Mouse (Mus musculus): ENCODE results near the gene Fcgrt. TPM values are rescaled to one million over a fixed set of nuclear protein-coding genes. Genes with fewer than 3 reads are reported as not detected.
"Not testable (repeated sequence)": the region's sequence is repeated elsewhere in the genome, so short reads cannot be mapped to it uniquely, and the experiment has no call there.

Fcgrt gene
- 334 and 458 TPM in 2 replicates for polyA plus RNA-seq (2015; fragmentation: Nextera tagmentation; extraction: Ambion mirVana)

DNA sequence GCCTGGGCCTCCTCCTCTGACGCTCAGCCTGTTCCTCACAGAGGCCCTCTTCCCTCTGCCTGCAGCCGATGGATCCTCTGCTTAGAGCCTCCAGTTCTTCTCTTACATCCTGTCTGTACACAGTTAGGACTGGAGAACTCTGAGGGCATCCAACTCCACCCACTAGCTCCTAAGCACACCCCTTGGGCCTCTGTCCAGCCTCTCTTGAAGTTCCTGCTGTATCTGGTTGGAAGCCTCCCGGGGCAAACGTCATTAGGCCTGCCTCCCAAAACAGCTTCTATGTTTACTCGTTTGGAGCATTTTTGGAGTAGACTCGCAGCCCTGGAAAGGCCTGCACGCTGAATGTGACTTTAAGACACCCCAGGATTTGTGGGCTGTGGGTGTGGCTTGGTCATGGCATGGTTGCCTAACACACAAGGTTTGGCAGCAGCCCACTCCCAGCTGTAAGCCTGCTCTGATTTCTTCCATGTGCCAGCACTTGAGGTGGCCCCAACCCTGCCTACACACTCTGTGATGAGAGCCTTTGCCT is at the start of gene Fcgrt:
Gene Fcgrt, minus strand, starts transcription at position 200 of the 529 bp plus-strand sequence.
- peak within 1 kb of the TSS; percentile 65 for H3K4me2 ChIP-seq (ENCODE audit: low read depth, low read length)
- ATAC-seq = peak; percentile 93
- 19% methylated on average over 7 of the region's 7 CpGs for WGBS
- no peaks in the 10 kb centered on the region for H3K27me3 ChIP-seq (replicated peaks; ENCODE audit: control insufficient read depth, insufficient read depth, low read length)
- H3K9ac ChIP-seq (ENCODE audit: low read depth, low read length) = peak within 1 kb of the TSS; percentile 75
- peak within 1 kb of the TSS; percentile 93 for H3K27ac ChIP-seq (ENCODE audit: low read length)
- H3K36me3 ChIP-seq (ENCODE audit: control insufficient read depth, insufficient read depth, low read length) = no peaks in the 10 kb centered on the region
- H3K4me1 ChIP-seq (ENCODE audit: control insufficient read depth, insufficient read depth, low read length) = peaks cover 25% of the 10 kb centered on the region
- H3K9me3 ChIP-seq (ENCODE audit: control insufficient read depth, low read length) = no peaks in the 10 kb centered on the region
- peak within 1 kb of the TSS; percentile 55 for H3K4me3 ChIP-seq (ENCODE audit: low read length)

DNA sequence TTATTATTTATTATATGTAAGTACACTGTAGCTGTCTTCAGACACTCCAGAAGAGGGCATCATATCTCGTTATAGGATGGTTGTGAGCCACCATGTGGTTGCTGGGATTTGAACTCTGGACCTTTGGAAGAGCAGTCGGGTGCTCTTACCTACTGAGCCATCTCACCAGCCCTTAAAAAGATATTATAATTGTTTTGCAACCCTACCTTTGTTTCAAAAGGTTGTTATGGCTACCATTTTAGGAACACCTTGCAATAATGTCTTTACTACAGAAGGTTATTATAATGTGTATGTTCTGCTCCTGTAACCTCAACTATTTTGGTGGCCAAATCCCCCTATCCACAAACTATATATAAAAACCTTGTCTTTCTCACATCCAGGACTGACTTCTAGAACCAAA is 49.4 kb upstream of the Fcgrt start:
- not testable (repeated sequence) for ATAC-seq; H3K9ac ChIP-seq (ENCODE audit: low read depth, low read length)

DNA sequence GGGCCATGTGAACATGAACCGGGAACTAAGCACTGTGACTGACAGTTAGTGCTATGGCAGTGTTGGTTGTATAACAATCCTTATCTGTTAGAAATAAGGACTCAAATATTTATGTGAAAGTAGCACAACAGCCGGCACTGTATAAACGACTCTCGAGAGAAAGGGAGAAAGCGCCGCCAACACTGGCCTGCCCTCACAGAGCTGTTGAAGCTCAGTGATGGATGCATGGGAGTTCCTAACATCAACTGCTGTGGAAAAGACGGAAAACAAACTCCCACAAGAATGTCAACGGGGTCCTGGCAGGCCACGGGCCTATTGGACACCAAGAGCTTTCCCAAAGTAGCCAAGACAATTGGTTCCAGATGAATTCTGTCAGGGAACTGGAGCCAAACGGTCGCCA is 47.7 kb upstream of the Fcgrt start:
- Histone ChIP-seq H3K9me3 (ENCODE audit: control insufficient read depth, low read length) (no peaks in the 10 kb centered on the region), H3K4me2 (ENCODE audit: low read depth, low read length) (no peak overlapping the region), H3K27me3 (replicated peaks; ENCODE audit: control insufficient read depth, insufficient read depth, low read length) (no peaks in the 10 kb centered on the region), H3K4me3 (ENCODE audit: low read length) (no peak overlapping the region), H3K36me3 (ENCODE audit: control insufficient read depth, insufficient read depth, low read length) (no peaks in the 10 kb centered on the region), H3K27ac (ENCODE audit: low read length) (peak overlapping the region; percentile 77), H3K9ac (ENCODE audit: low read depth, low read length) (no peak overlapping the region), H3K4me1 (ENCODE audit: control insufficient read depth, insufficient read depth, low read length) (peaks cover 34% of the 10 kb centered on the region; the same call in 1 of the 2 replicates)
- ATAC-seq = no peak
- WGBS = 38% methylated on average over 11 of the region's 11 CpGs

More for the DNA sequence above, 49.4 kb upstream of the Fcgrt start:
- H3K36me3 ChIP-seq (ENCODE audit: control insufficient read depth, insufficient read depth, low read length); H3K27ac ChIP-seq (ENCODE audit: low read length); H3K27me3 ChIP-seq (replicated peaks; ENCODE audit: control insufficient read depth, insufficient read depth, low read length); H3K9me3 ChIP-seq (ENCODE audit: control insufficient read depth, low read length): not testable (repeated sequence)
- Histone ChIP-seq H3K4me3 (ENCODE audit: low read length) (peak overlapping the region; percentile 73), H3K4me2 (ENCODE audit: low read depth, low read length) (peak overlapping the region; percentile 74), H3K4me1 (ENCODE audit: control insufficient read depth, insufficient read depth, low read length) (peaks cover 32% of the 10 kb centered on the region; the same call in 1 of the 2 replicates)
- whole genome bisulfite sequencing = 87% methylated on average over 2 of the region's 2 CpGs

DNA sequence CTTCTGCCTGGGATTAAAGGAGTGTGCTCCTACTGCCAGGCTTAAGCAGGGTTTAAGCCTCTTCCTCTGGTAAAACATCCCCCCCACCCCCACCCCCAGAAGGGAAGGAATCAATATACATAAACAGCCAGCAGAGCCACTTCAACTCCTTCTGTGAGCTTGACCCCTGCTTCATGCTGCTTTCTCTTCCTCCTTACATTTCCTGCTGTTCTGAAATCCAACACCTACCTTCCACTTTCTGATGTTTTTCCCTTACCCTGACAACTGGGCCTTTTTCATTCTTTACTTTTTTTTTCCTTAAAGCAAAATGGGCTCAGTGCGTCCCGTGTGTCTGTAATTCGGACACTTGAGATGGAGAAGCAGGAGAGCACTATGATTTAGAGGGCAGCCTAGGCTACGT is 46.7 kb upstream of the Fcgrt start:
- H3K4me2 ChIP-seq (ENCODE audit: low read depth, low read length) = no peak overlapping the region
- ATAC-seq = no peak
- 0 out of 2 replicates have a peak overlapping the region, but pooled peaks have one; percentile 14 for H3K9ac ChIP-seq (ENCODE audit: low read depth, low read length)
- H3K4me3 ChIP-seq (ENCODE audit: low read length) = no peak overlapping the region
- H3K36me3 ChIP-seq (ENCODE audit: control insufficient read depth, insufficient read depth, low read length) = peaks cover under 1% of the 10 kb centered on the region; the same call in 1 of the 2 replicates
- WGBS = 53% methylated on average over 4 of the region's 4 CpGs
- H3K27ac ChIP-seq (ENCODE audit: low read length) = peak overlapping the region; percentile 77
- H3K9me3 ChIP-seq (ENCODE audit: control insufficient read depth, low read length) = no peaks in the 10 kb centered on the region
- H3K4me1 ChIP-seq (ENCODE audit: control insufficient read depth, insufficient read depth, low read length) = peaks cover 34% of the 10 kb centered on the region; the same call in 1 of the 2 replicates
- no peaks in the 10 kb centered on the region for H3K27me3 ChIP-seq (replicated peaks; ENCODE audit: control insufficient read depth, insufficient read depth, low read length)

DNA sequence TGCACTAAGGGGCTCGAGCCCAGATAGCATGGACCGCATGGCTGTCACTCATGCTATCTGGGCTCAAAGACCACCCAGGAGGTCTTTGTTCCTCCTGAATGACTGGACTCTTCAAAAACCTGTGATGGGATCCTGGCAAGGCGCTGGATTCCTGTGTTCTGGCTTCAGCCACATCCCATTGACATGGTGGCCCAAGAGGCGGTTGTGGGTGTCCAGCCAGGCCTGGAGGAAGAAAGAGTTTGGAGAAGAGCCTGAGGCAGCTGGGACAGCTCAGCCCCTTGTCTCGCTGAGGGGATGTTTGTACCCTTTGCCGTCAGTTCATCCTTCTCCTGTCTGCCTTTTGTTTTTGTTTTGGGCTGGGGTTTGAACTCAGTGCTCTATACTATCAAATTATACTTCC is 45.9 kb upstream of the Fcgrt start:
- no peak for ATAC-seq
- Histone ChIP-seq H3K27ac (ENCODE audit: low read length) (peak overlapping the region; percentile 52; the same call in 1 of the 2 replicates), H3K4me2 (ENCODE audit: low read depth, low read length) (no peak overlapping the region), H3K9ac (ENCODE audit: low read depth, low read length) (no peak overlapping the region), H3K4me3 (ENCODE audit: low read length) (no peak overlapping the region), H3K9me3 (ENCODE audit: control insufficient read depth, low read length) (no peaks in the 10 kb centered on the region), H3K36me3 (ENCODE audit: control insufficient read depth, insufficient read depth, low read length) (peaks cover 6% of the 10 kb centered on the region; the same call in 1 of the 2 replicates), H3K4me1 (ENCODE audit: control insufficient read depth, insufficient read depth, low read length) (peaks cover 27% of the 10 kb centered on the region; the same call in 1 of the 2 replicates), H3K27me3 (replicated peaks; ENCODE audit: control insufficient read depth, insufficient read depth, low read length) (no peaks in the 10 kb centered on the region)
- WGBS = 67% methylated on average over 6 of the region's 6 CpGs

DNA sequence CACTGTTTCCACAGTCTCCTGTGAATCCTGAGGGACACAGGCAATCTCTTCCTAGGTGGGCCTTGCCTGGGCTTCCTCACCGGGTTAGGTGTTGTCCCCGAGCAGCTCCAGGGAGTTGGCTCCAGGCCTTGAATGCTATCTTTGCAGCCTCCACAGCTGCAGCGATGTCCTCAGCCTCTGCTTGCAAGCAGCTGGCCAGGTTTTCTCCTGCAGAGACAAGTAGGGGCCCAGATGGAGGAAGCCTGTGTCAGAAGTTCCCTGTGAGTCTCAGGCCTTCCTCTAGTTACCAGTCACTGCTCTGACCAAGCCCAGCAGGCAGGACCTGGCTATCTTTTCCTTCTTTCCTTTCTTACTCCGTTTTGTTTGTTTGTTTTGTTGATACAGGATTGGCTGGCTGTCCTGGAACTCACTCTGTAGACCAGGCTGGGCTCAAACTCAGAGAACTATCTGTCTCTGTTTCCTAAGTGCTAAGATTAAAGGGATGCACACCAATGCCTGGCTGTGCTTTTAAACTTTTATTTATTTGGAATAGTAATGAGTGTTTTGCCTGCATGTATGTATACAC is 45.0 kb upstream of the Fcgrt start:
- peaks cover 11% of the 10 kb centered on the region; the same call in 1 of the 2 replicates for H3K36me3 ChIP-seq (ENCODE audit: control insufficient read depth, insufficient read depth, low read length)
- H3K4me2 ChIP-seq (ENCODE audit: low read depth, low read length) = no peak overlapping the region
- peak overlapping the region; percentile 8 for H3K27ac ChIP-seq (ENCODE audit: low read length)
- H3K9me3 ChIP-seq (ENCODE audit: control insufficient read depth, low read length) = no peaks in the 10 kb centered on the region
- H3K4me3 ChIP-seq (ENCODE audit: low read length) = no peak overlapping the region
- H3K27me3 ChIP-seq (replicated peaks; ENCODE audit: control insufficient read depth, insufficient read depth, low read length) = no peaks in the 10 kb centered on the region
- peaks cover 26% of the 10 kb centered on the region; the same call in 1 of the 2 replicates for H3K4me1 ChIP-seq (ENCODE audit: control insufficient read depth, insufficient read depth, low read length)
- 53% methylated on average over 4 of the region's 4 CpGs for WGBS
- no peak for ATAC-seq
- H3K9ac ChIP-seq (ENCODE audit: low read depth, low read length) = peak overlapping the region; percentile 12; the same call in 1 of the 2 replicates

DNA sequence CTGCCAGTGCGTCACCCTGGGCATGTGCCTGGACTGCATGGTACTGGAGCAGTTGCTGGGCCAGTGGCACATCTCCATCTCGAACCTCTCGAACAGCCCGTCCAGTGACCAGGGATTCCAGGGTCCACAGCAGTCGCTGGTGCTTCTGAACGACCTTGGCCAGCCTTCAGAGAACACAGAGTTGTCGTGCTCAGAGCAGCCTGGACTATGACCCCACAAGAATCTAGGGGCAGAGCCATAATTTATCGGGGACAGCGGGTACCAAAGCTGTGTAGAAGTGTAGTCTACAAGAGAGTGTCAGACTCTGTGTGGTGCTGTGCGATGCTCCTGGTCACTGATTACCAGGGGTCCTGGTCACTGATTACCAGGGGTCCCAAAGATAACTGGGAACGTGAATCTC is 44.2 kb upstream of the Fcgrt start:
- Histone ChIP-seq H3K27me3 (replicated peaks; ENCODE audit: control insufficient read depth, insufficient read depth, low read length) (no peaks in the 10 kb centered on the region), H3K36me3 (ENCODE audit: control insufficient read depth, insufficient read depth, low read length) (peaks cover 15% of the 10 kb centered on the region; the same call in 1 of the 2 replicates), H3K9me3 (ENCODE audit: control insufficient read depth, low read length) (no peaks in the 10 kb centered on the region), H3K9ac (ENCODE audit: low read depth, low read length) (no peak overlapping the region), H3K4me2 (ENCODE audit: low read depth, low read length) (no peak overlapping the region), H3K4me1 (ENCODE audit: control insufficient read depth, insufficient read depth, low read length) (peaks cover 21% of the 10 kb centered on the region; the same call in 1 of the 2 replicates), H3K4me3 (ENCODE audit: low read length) (no peak overlapping the region), H3K27ac (ENCODE audit: low read length) (no peak overlapping the region)
- WGBS = 72% methylated on average over 11 of the region's 11 CpGs
- no peak for ATAC-seq

DNA sequence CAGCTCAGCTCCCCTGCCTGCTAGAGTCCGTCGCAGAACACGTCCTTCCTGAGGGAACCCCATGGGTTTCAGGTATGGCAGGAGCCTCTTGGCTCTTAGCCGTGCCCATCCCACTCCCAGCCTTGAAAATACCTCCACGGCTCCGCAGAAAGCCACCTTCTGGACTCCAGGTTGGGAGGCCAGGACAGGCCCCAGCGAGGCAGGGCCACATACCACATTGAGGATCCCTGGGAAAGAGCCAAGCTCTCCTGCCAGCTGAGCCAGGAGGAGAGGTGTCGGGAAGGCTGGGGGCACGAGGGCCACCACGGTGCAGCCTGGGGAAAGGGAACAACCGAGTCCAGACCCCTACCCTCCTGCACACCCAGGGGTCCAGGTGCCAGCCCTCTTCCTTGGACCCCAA is 43.6 kb upstream of the Fcgrt start:
- WGBS = 95% methylated on average over 11 of the region's 11 CpGs
- H3K27ac ChIP-seq (ENCODE audit: low read length) = no peak overlapping the region

DNA sequence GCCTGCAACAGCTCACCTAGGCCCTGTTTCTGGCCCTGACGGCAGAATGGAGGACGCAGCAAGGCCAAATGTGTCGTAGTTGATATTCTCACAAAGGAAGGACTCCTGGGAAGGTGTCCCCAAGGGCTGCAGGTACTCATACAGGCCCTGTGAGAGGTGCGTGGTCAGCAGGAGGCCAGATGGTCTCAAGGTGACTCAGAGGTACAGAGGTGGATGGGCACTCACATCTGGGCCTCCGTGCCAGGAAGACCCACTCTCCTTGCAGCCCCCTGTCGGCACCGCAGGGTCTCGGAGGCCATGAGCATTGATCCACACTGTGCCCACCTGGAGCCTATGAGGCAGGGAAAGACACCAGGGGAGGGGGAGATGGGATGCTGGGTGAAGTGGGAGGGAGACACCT is 41.8 kb upstream of the Fcgrt start:
- no peaks in the 10 kb centered on the region for H3K9me3 ChIP-seq (ENCODE audit: control insufficient read depth, low read length)
- H3K4me3 ChIP-seq (ENCODE audit: low read length) = no peak overlapping the region
- peaks cover 18% of the 10 kb centered on the region; the same call in 1 of the 2 replicates for H3K4me1 ChIP-seq (ENCODE audit: control insufficient read depth, insufficient read depth, low read length)
- no peak overlapping the region for H3K9ac ChIP-seq (ENCODE audit: low read depth, low read length)
- peaks cover 16% of the 10 kb centered on the region for H3K36me3 ChIP-seq (ENCODE audit: control insufficient read depth, insufficient read depth, low read length)
- H3K27me3 ChIP-seq (replicated peaks; ENCODE audit: control insufficient read depth, insufficient read depth, low read length) = no peaks in the 10 kb centered on the region
- H3K4me2 ChIP-seq (ENCODE audit: low read depth, low read length) = no peak overlapping the region
- no peak overlapping the region for H3K27ac ChIP-seq (ENCODE audit: low read length)
- ATAC-seq = no peak
- WGBS = 95% methylated on average over 8 of the region's 8 CpGs

More for the DNA sequence above, 43.6 kb upstream of the Fcgrt start:
- Histone ChIP-seq H3K27me3 (replicated peaks; ENCODE audit: control insufficient read depth, insufficient read depth, low read length) (no peaks in the 10 kb centered on the region), H3K36me3 (ENCODE audit: control insufficient read depth, insufficient read depth, low read length) (peaks cover 16% of the 10 kb centered on the region; the same call in 1 of the 2 replicates), H3K9me3 (ENCODE audit: control insufficient read depth, low read length) (no peaks in the 10 kb centered on the region), H3K4me3 (ENCODE audit: low read length) (no peak overlapping the region), H3K4me1 (ENCODE audit: control insufficient read depth, insufficient read depth, low read length) (peaks cover 21% of the 10 kb centered on the region; the same call in 1 of the 2 replicates), H3K4me2 (ENCODE audit: low read depth, low read length) (no peak overlapping the region), H3K9ac (ENCODE audit: low read depth, low read length) (no peak overlapping the region)
- no peak for ATAC-seq
